1 mouse cellular context compared by ENCODE assay signal in genomic region chr13:43742677-43743076, GRCm38 (mm10).
TF ChIP-seq lines count a peak whose summit lies in the region.

No protein-coding gene starts in this region.

TF ChIP-seq in MEL, 35 proteins besides CTCF, POLR2A, EP300 and RAD21 (continued from another document):
- TF ChIP-seq MAX (IDR thresholded peaks at IDR 0.05; ENCODE audit: low read length) (no peak), GABPA (IDR thresholded peaks at IDR 0.05; ENCODE audit: low read depth, low read length) (no peak), ETS1 (IDR thresholded peaks at IDR 0.05; ENCODE audit: low read depth, low read length) (no peak), ZC3H11A (IDR thresholded peaks at IDR 0.05; ENCODE audit: low read depth, low read length) (no peak), UBTF (IDR thresholded peaks at IDR 0.05; ENCODE audit: borderline replicate concordance, insufficient read depth, low read depth, low read length) (no peak), BHLHE40 (IDR thresholded peaks at IDR 0.05; ENCODE audit: borderline replicate concordance, low read depth, low read length) (no peak), USF1 (IDR thresholded peaks at IDR 0.05; ENCODE audit: low read depth, low read length) (no peak), MYC (IDR thresholded peaks at IDR 0.05; ENCODE audit: low read depth, low read length) (no peak), KAT2A (conservative IDR thresholded peaks at IDR 0.05; ENCODE audit: low read depth, low read length) (no peak)
